Mouse (Mus musculus) cortical plate, adult 2 months (tissue): ENCODE results near the gene Map3k5. TPM values are rescaled to one million over a fixed set of nuclear protein-coding genes. Genes with fewer than 3 reads are reported as not detected.

Experiments used
- H3K27ac ChIP-seq: fragments of 200-500 bp; 2 replicates; pipeline ENCODE4 v1.5.1; 2012; ENCODE audit warnings: low read length, control low read depth, inconsistent platforms; ENCODE audit not compliant: insufficient read depth
- H3K4me1 ChIP-seq: fragments of 200-500 bp; 2 replicates; pipeline ENCODE4 v1.6.1; 2011; ENCODE audit warnings: low read length; ENCODE audit not compliant: control insufficient read depth, insufficient read depth
- H3K4me3 ChIP-seq: fragments of 200-500 bp; 2 replicates; pipeline ENCODE4 v1.5.1; 2011; ENCODE audit warnings: mild to moderate bottlenecking, low read length, control low read depth; ENCODE audit not compliant: insufficient read depth
- CTCF ChIP-seq: fragments of 200-500 bp; IDR thresholded peaks from 2 replicates; pipeline ENCODE4 v1.5.1; 2011; ENCODE audit warnings: mild to moderate bottlenecking, control low read depth, low read length; ENCODE audit not compliant: insufficient read depth; ENCODE audit errors: extremely low read depth
- POLR2A ChIP-seq: fragments of 200-500 bp; IDR thresholded peaks from 2 replicates; pipeline ENCODE4 v1.6.1; 2011; ENCODE audit warnings: mild to moderate bottlenecking, low read length, control low read depth; ENCODE audit not compliant: insufficient read depth; ENCODE audit errors: extremely low read depth
- polyA plus RNA-seq: library from polyadenylated mRNA; depleted of rRNA; stranded (reverse); fragments of >200 nt; gene quantifications from 2 replicates; pipeline ENCODE4 v1.2.3, GENCODE M21; 2012

The Map3k5 gene
- polyA plus RNA-seq, 1 experiment = 17.2 TPM

DNA sequence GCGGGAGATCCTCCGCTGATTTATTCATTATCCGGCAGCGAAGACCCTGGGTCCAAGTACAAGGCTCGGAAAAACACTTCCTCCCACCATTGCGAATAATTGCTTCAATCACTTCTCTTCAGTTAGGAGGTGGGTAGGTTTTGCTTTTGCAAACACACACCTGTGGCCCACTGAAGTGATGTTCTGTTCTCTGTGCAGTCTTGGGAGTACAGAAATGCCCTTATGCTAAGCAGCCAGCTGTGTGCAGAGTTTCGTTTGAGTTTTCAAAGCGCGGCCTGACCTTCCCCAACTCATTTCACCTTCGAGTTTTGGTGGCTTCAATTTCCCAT is 987 bp downstream of the Map3k5 start:
- peak overlapping the region; percentile 86 for H3K4me3 ChIP-seq
- no peak overlapping the region for H3K27ac ChIP-seq
- TF ChIP-seq CTCF (no peak), POLR2A (no peak)
- peaks cover 10% of the 10 kb centered on the region for H3K4me1 ChIP-seq

- no peak overlapping the region for H3K27ac ChIP-seq
These were observed 1.6 kb downstream of the Map3k5 start for GRCm38 (mm10) chr10:19935821-19936367.

DNA sequence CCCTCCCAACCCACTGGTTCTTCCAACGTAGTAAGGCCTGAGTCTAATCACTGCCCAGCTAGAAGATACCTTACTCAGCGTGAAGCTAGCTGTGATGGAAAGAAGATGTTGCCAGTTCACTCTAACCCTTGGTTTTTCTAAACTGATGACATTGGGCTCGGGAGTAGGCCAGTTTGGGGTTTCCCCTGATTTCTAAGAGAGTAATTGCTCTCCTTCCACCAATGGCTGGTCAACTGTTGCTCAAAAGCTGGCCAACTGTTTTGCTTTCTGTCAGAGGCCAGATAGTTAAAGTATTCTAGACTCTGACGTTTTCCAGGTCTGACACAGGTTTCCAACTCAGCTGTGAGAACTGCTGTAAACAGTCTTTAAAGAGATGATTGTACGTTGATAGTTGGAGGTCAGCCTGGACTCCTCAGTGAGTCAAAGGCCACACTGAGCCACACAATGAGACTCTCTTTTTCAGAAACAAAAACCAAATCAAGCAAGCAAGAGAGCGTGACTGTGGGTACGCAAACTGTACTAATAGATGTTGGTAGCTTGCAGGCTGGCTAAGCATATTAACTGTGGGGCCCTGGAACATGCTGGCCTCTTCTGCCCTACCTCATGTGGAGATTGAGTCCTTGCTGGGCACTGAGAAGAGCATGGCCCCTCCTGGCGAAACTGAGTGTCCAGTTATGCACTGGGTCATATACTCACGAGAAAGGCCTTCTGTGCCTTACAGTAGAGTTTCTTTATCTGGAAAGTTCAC is 2.9 kb downstream of the Map3k5 start:
- Histone ChIP-seq H3K4me3 (peak overlapping the region; percentile 7), H3K4me1 (peaks cover 11% of the 10 kb centered on the region), H3K27ac (no peak overlapping the region)
- no peak for TF ChIP-seq POLR2A
- no peak for TF ChIP-seq CTCF

More at GRCm38 (mm10) chr10:19935821-19936367, 1.6 kb downstream of the Map3k5 start:
- Histone ChIP-seq H3K4me3 (no peak overlapping the region; the same call in 1 of the 2 replicates), H3K4me1 (peaks cover 11% of the 10 kb centered on the region)
- no peak for TF ChIP-seq CTCF
- TF ChIP-seq POLR2A = no peak

- H3K27ac ChIP-seq = 0 out of 2 replicates have a peak overlapping the region, but pooled peaks have one; percentile 6
- peaks cover 11% of the 10 kb centered on the region for H3K4me1 ChIP-seq
- no peak overlapping the region for H3K4me3 ChIP-seq
- TF ChIP-seq CTCF = no peak
- TF ChIP-seq POLR2A = no peak
These were observed 4.5 kb downstream of the Map3k5 start for GRCm38 (mm10) chr10:19938738-19939137.

DNA sequence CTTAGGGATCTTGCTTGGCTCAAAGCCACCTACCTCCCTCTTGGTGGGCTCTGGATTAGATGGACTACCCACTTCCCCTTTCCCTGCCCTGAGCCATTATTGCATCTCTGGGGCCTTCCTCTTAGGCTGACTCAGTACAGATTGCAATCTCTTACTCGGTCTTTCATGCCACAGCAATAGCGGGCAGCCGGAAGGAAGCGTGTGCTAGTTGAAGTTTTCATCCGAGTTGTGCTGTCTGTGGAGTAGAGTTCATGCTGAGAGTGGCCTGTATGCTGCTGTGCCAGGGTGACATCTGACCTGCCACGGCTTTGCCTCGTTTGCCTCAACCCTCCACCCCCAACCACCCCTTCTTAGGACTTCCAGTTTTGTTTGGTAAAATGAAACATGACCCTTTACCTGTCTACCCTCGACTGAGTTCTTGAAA is 5.0 kb downstream of the Map3k5 start:
- Histone ChIP-seq H3K27ac (peak overlapping the region; percentile 80), H3K4me3 (no peak overlapping the region), H3K4me1 (peaks cover 11% of the 10 kb centered on the region)
- TF ChIP-seq CTCF (no peak), POLR2A (no peak)

DNA sequence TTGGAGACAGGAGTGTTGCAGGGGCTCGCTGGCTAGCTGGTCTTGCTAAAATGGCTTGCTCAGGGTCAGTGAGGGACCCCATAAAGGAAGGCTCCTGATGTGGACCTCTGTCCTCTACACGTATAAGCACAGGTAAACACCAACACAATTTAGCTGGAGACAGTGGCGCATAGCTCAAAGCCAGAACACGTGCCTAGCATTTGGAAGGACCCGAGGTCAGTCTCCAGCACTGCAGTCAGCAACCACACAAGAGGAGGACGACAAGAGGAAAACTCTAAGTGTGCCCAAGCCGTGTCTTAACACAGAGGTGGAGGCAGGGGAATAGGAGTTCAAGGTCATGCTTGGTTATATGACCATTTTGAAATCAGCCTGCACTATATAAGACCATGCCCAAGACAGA is 5.9 kb downstream of the Map3k5 start:
- Histone ChIP-seq H3K4me3 (no peak overlapping the region), H3K4me1 (peaks cover 11% of the 10 kb centered on the region), H3K27ac (peak overlapping the region; percentile 1)
- TF ChIP-seq CTCF (no peak), POLR2A (no peak)

- H3K4me3 ChIP-seq = no peak overlapping the region
- TF ChIP-seq CTCF (no peak), POLR2A (no peak)
- H3K27ac ChIP-seq = peak overlapping the region; percentile 1
- H3K4me1 ChIP-seq = peaks cover 11% of the 10 kb centered on the region
These were observed 6.4 kb downstream of the Map3k5 start for GRCm38 (mm10) chr10:19940626-19941025.

DNA sequence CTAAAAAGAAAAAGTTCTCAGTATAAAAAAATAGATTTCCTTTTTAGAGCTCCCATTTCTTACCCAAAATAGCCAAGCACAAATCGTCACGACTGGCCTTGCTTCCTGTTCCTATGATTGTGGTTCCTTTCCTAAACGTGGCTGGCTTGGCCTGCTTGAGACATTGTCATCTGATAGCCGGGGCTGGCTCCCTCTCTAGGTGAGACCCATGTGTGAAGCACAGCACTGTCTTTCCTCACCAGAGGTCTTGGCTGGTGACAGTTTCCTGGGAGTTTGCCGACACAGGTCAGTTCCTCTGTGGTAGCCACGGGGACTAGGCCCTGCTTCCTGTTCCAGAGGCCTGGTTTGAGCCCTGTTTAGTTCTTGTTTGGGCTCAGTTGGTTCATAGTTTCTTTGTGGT is 6.8 kb downstream of the Map3k5 start:
- Histone ChIP-seq H3K4me1 (peaks cover 11% of the 10 kb centered on the region), H3K27ac (peak overlapping the region; percentile 9; the same call in 1 of the 2 replicates), H3K4me3 (no peak overlapping the region)
- TF ChIP-seq CTCF = no peak
- no peak for TF ChIP-seq POLR2A

DNA sequence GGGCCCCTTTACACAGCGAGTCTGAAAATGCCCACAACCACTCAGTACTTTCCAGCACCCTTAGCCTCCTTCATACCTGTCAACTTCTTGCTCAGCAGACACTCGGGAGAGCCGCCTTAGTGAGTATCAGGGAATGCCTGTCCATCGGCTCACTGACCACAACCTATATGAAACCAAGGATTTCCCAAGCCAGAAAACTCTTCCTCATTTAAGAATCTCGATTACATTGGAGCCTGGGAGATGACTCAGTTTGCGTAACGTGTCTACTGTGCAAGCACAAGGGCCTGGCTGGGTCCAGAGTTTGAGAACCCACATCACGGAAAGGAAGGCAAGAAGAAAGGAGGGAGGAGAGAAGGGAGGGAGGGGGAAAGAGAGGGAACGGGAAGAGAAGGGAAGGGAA is 7.6 kb downstream of the Map3k5 start:
- TF ChIP-seq POLR2A (no peak), CTCF (no peak)

GRCm38 (mm10) chr10:19942621-19943020 is 8.3 kb downstream of the Map3k5 start:
- H3K4me3 ChIP-seq = no peak overlapping the region
- peaks cover 9% of the 10 kb centered on the region for H3K4me1 ChIP-seq
- TF ChIP-seq CTCF (no peak), POLR2A (no peak)
- no peak overlapping the region for H3K27ac ChIP-seq

More for the DNA sequence above, 7.6 kb downstream of the Map3k5 start:
- H3K4me3 ChIP-seq = no peak overlapping the region
- H3K27ac ChIP-seq = no peak overlapping the region
- H3K4me1 ChIP-seq = peaks cover 11% of the 10 kb centered on the region
